Mouse (Mus musculus) heart, adult 2 months (tissue): ENCODE data around the gene Clec12a.

Experiments used
- CTCF ChIP-seq: fragments of 200-600 bp; IDR thresholded peaks from 2 replicates; pipeline ENCODE4 v1.8.1; 2022; ENCODE audit warnings: antibody characterized with exemption, mild to moderate bottlenecking, moderate library complexity
- EP300 ChIP-seq: fragments of 200-500 bp; IDR thresholded peaks from 2 replicates; pipeline ENCODE4 v1.6.1; 2011; ENCODE audit warnings: low read depth, low read length, control low read depth; ENCODE audit not compliant: insufficient read depth
- POLR2A ChIP-seq: fragments of 200-500 bp; IDR thresholded peaks from 2 replicates; pipeline ENCODE4 v1.6.1; 2011; ENCODE audit warnings: mild to moderate bottlenecking, low read depth, low read length, control low read depth; ENCODE audit not compliant: insufficient read depth

DNA sequence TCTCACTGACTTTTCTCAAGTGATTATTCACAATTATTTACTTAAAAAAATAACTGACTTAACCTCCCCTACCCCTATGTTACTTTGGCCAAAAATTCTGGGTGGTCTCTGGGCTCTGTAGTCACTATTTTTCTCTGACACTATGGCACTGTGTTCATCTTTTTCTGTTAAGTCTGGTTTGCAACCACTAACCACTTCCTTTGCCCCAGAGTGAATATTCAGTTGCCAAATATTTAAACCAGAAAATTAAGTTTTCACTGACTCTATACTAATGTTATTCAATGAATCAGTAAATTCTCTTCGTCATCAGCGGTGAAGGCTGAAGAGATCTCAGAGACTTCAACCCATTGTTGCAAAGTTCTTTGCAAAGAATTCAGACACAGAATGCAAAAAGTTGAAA is 13.3 kb downstream of the Clec12a start:
- TF ChIP-seq CTCF = no peak
- no peak for TF ChIP-seq POLR2A
- TF ChIP-seq EP300 = no peak
